Mouse (Mus musculus): ENCODE measurements at regions not wholly inside any gene's neighbourhood (a gene's known extent, or its start where the extent isn't known, plus 50 kb on each side); places are given as distances from the start of the nearest gene placed in this dataset.

- no peak for ATAC-seq (ENCODE audit: insufficient read depth)
- H3K27ac ChIP-seq (replicated peaks): no peak overlapping the region
- H3K9me3 ChIP-seq (replicated peaks): no peaks in the 10 kb centered on the region
- H3K4me3 ChIP-seq (replicated peaks): no peak overlapping the region
- WGBS (ENCODE audit: insufficient replicate concordance): 75% methylated on average over 3 of the region's 3 CpGs
- no peaks in the 10 kb centered on the region for H3K27me3 ChIP-seq
- H3K4me1 ChIP-seq (replicated peaks): peaks cover under 1% of the 10 kb centered on the region; the same call in 1 of the 2 replicates
- no peaks in the 10 kb centered on the region for H3K36me3 ChIP-seq (replicated peaks)
- H3K9ac ChIP-seq: no peak overlapping the region
- H3K4me2 ChIP-seq: no peak overlapping the region
Measured at GRCm38 (mm10) chr4:89466766-89467165, 155.9 kb upstream of the Cdkn2b start.

GRCm38 (mm10) chr4:89463121-89463520 lies 152.3 kb upstream of the Cdkn2b start:
- WGBS (ENCODE audit: insufficient replicate concordance): 72% methylated on average over 4 of the region's 4 CpGs
- Histone ChIP-seq H3K4me1 (replicated peaks) (no peaks in the 10 kb centered on the region), H3K9me3 (replicated peaks) (no peaks in the 10 kb centered on the region)

GRCm38 (mm10) chr4:89460170-89460762 lies 149.4 kb upstream of the Cdkn2b start:
- Histone ChIP-seq H3K4me3 (replicated peaks) (no peak overlapping the region), H3K36me3 (replicated peaks) (no peaks in the 10 kb centered on the region), H3K27ac (replicated peaks) (no peak overlapping the region), H3K9ac (no peak overlapping the region), H3K4me1 (replicated peaks) (no peaks in the 10 kb centered on the region), H3K27me3 (no peaks in the 10 kb centered on the region), H3K9me3 (replicated peaks) (no peaks in the 10 kb centered on the region), H3K4me2 (no peak overlapping the region)
- no peak for ATAC-seq (ENCODE audit: insufficient read depth)
- 57% methylated on average over 7 of the region's 7 CpGs for WGBS (ENCODE audit: insufficient replicate concordance)

More at GRCm38 (mm10) chr4:89463121-89463520, 152.3 kb upstream of the Cdkn2b start:
- ATAC-seq (ENCODE audit: insufficient read depth): no peak
- no peaks in the 10 kb centered on the region for H3K36me3 ChIP-seq (replicated peaks)
- no peak overlapping the region for H3K4me3 ChIP-seq (replicated peaks)
- H3K4me2 ChIP-seq: no peak overlapping the region
- H3K27me3 ChIP-seq: no peaks in the 10 kb centered on the region
- H3K9ac ChIP-seq: no peak overlapping the region
- no peak overlapping the region for H3K27ac ChIP-seq (replicated peaks)

- H3K9me3 ChIP-seq (replicated peaks): no peaks in the 10 kb centered on the region
- 63% methylated on average over 1 of the region's 1 CpGs for WGBS (ENCODE audit: insufficient replicate concordance)
Measured at GRCm38 (mm10) chr4:89459346-89459666, 148.5 kb upstream of the Cdkn2b start.

GRCm38 (mm10) chr4:89458628-89459345 lies 147.9 kb upstream of the Cdkn2b start:
- WGBS (ENCODE audit: insufficient replicate concordance): 38% methylated on average over 2 of the region's 2 CpGs
- Histone ChIP-seq H3K27me3 (no peaks in the 10 kb centered on the region), H3K36me3 (replicated peaks) (no peaks in the 10 kb centered on the region), H3K9ac (no peak overlapping the region), H3K4me1 (replicated peaks) (no peaks in the 10 kb centered on the region), H3K4me2 (no peak overlapping the region), H3K27ac (replicated peaks) (no peak overlapping the region), H3K4me3 (replicated peaks) (no peak overlapping the region), H3K9me3 (replicated peaks) (no peaks in the 10 kb centered on the region)
- no peak for ATAC-seq (ENCODE audit: insufficient read depth)

More at GRCm38 (mm10) chr4:89459346-89459666, 148.5 kb upstream of the Cdkn2b start:
- Histone ChIP-seq H3K36me3 (replicated peaks) (no peaks in the 10 kb centered on the region), H3K4me2 (no peak overlapping the region), H3K9ac (no peak overlapping the region), H3K4me3 (replicated peaks) (no peak overlapping the region), H3K4me1 (replicated peaks) (no peaks in the 10 kb centered on the region), H3K27ac (replicated peaks) (no peak overlapping the region), H3K27me3 (no peaks in the 10 kb centered on the region)
- ATAC-seq (ENCODE audit: insufficient read depth): no peak

- H3K27ac ChIP-seq (replicated peaks): no peak overlapping the region
- no peaks in the 10 kb centered on the region for H3K4me1 ChIP-seq (replicated peaks)
- H3K9me3 ChIP-seq (replicated peaks): no peaks in the 10 kb centered on the region
- H3K4me3 ChIP-seq (replicated peaks): no peak overlapping the region
- no peak for ATAC-seq (ENCODE audit: insufficient read depth)
- H3K36me3 ChIP-seq (replicated peaks): no peaks in the 10 kb centered on the region
- H3K27me3 ChIP-seq: no peaks in the 10 kb centered on the region
- H3K9ac ChIP-seq: no peak overlapping the region
- WGBS (ENCODE audit: insufficient replicate concordance): 56% methylated on average over 2 of the region's 2 CpGs
- no peak overlapping the region for H3K4me2 ChIP-seq
Measured at GRCm38 (mm10) chr4:89457861-89458260, 147.0 kb upstream of the Cdkn2b start.

- H3K36me3 ChIP-seq (replicated peaks): no peaks in the 10 kb centered on the region
- no peaks in the 10 kb centered on the region for H3K27me3 ChIP-seq
- WGBS (ENCODE audit: insufficient replicate concordance): 77% methylated on average over 5 of the region's 5 CpGs
- no peak overlapping the region for H3K4me3 ChIP-seq (replicated peaks)
- ATAC-seq (ENCODE audit: insufficient read depth): no peak
- no peaks in the 10 kb centered on the region for H3K4me1 ChIP-seq (replicated peaks)
- no peak overlapping the region for H3K4me2 ChIP-seq
- no peak overlapping the region for H3K9ac ChIP-seq
- H3K9me3 ChIP-seq (replicated peaks): no peaks in the 10 kb centered on the region
- no peak overlapping the region for H3K27ac ChIP-seq (replicated peaks)
Measured at GRCm38 (mm10) chr4:89454926-89455325, 144.1 kb upstream of the Cdkn2b start.

GRCm38 (mm10) chr4:89453051-89453450 lies 142.2 kb upstream of the Cdkn2b start:
- Histone ChIP-seq H3K4me2 (no peak overlapping the region), H3K4me1 (replicated peaks) (no peaks in the 10 kb centered on the region), H3K27me3 (no peaks in the 10 kb centered on the region), H3K36me3 (replicated peaks) (no peaks in the 10 kb centered on the region), H3K4me3 (replicated peaks) (no peak overlapping the region), H3K9ac (no peak overlapping the region), H3K9me3 (replicated peaks) (no peaks in the 10 kb centered on the region), H3K27ac (replicated peaks) (no peak overlapping the region)
- ATAC-seq (ENCODE audit: insufficient read depth): no peak

- H3K4me2 ChIP-seq: no peak overlapping the region
- ATAC-seq (ENCODE audit: insufficient read depth): no peak
Measured at GRCm38 (mm10) chr4:89451741-89452140, 140.9 kb upstream of the Cdkn2b start.

GRCm38 (mm10) chr4:89446765-89447487 lies 136.1 kb upstream of the Cdkn2b start:
- Histone ChIP-seq H3K4me3 (replicated peaks) (no peak overlapping the region), H3K27ac (replicated peaks) (no peak overlapping the region), H3K4me1 (replicated peaks) (peaks cover 11% of the 10 kb centered on the region), H3K27me3 (no peaks in the 10 kb centered on the region), H3K36me3 (replicated peaks) (no peaks in the 10 kb centered on the region), H3K4me2 (no peak overlapping the region), H3K9me3 (replicated peaks) (no peaks in the 10 kb centered on the region), H3K9ac (no peak overlapping the region)
- WGBS (ENCODE audit: insufficient replicate concordance): 65% methylated on average over 8 of the region's 8 CpGs
- ATAC-seq (ENCODE audit: insufficient read depth): no peak

More at GRCm38 (mm10) chr4:89451741-89452140, 140.9 kb upstream of the Cdkn2b start:
- Histone ChIP-seq H3K27me3 (no peaks in the 10 kb centered on the region), H3K9me3 (replicated peaks) (no peaks in the 10 kb centered on the region), H3K27ac (replicated peaks) (no peak overlapping the region), H3K4me3 (replicated peaks) (no peak overlapping the region), H3K4me1 (replicated peaks) (no peaks in the 10 kb centered on the region), H3K9ac (no peak overlapping the region), H3K36me3 (replicated peaks) (no peaks in the 10 kb centered on the region)
- WGBS (ENCODE audit: insufficient replicate concordance): 39% methylated on average over 2 of the region's 2 CpGs

GRCm38 (mm10) chr4:89446156-89446716 lies 135.4 kb upstream of the Cdkn2b start:
- no peaks in the 10 kb centered on the region for H3K36me3 ChIP-seq (replicated peaks)
- no peak overlapping the region for H3K9ac ChIP-seq
- H3K9me3 ChIP-seq (replicated peaks): no peaks in the 10 kb centered on the region
- no peak overlapping the region for H3K4me2 ChIP-seq
- 56% methylated on average over 6 of the region's 6 CpGs for WGBS (ENCODE audit: insufficient replicate concordance)
- no peak overlapping the region for H3K4me3 ChIP-seq (replicated peaks)
- ATAC-seq (ENCODE audit: insufficient read depth): no peak
- H3K4me1 ChIP-seq (replicated peaks): peaks cover 11% of the 10 kb centered on the region
- no peaks in the 10 kb centered on the region for H3K27me3 ChIP-seq
- no peak overlapping the region for H3K27ac ChIP-seq (replicated peaks)
